Comparison of ENCODE assay signal across 8 mouse cellular contexts in genomic region chr7:45705873-45706281, GRCm38 (mm10). TPM values are rescaled to one million over a fixed set of nuclear protein-coding genes. Genes with fewer than 3 reads are reported as not detected.
A peak's percentile ranks its signal among the peaks of the same experiment; 100 is the strongest.
DNase-seq lines count a peak whose midpoint lies in the region; ATAC-seq and TF ChIP-seq lines count a peak whose summit lies in the region.

No protein-coding gene starts in this region.

- peaks cover 49% of the 10 kb centered on the region for H3K4me1 ChIP-seq in embryonic facial prominence, embryonic 12.5 days
- peaks cover 60% of the 10 kb centered on the region for H3K4me1 ChIP-seq in heart, embryonic 13.5 days
- H3K4me1 ChIP-seq in kidney, postnatal 0 days (replicated peaks; ENCODE audit: insufficient read depth, low read length) = peaks cover 18% of the 10 kb centered on the region
- H3K4me1 ChIP-seq in liver, embryonic 12.5 days = peaks cover 58% of the 10 kb centered on the region
- peaks cover 72% of the 10 kb centered on the region for H3K4me1 ChIP-seq in neural tube, embryonic 12.5 days

- 2% methylated on average over 7 of the region's 7 CpGs for WGBS in embryonic facial prominence, embryonic 12.5 days
- WGBS in heart, embryonic 13.5 days = 0% methylated on average over 7 of the region's 7 CpGs
- 3% methylated on average over 7 of the region's 7 CpGs for WGBS in kidney, postnatal 0 days
- under 1% methylated on average over 7 of the region's 7 CpGs for WGBS in liver, embryonic 12.5 days (ENCODE audit: insufficient replicate concordance)
- 3% methylated on average over 7 of the region's 7 CpGs for WGBS in neural tube, embryonic 12.5 days

- TF ChIP-seq CTCF in kidney, postnatal 0 days (IDR thresholded peaks at IDR 0.05; ENCODE audit: low read depth) = no peak

- peak overlapping the region; percentile 87 for H3K9ac ChIP-seq in embryonic facial prominence, embryonic 12.5 days
- peak overlapping the region; percentile 91 for H3K9ac ChIP-seq in heart, embryonic 13.5 days
- peak overlapping the region; percentile 87 for H3K9ac ChIP-seq in kidney, postnatal 0 days (ENCODE audit: low read depth, low read length)
- peak overlapping the region; percentile 81 for H3K9ac ChIP-seq in liver, embryonic 12.5 days
- peak overlapping the region; percentile 56; the same call in 1 of the 2 replicates for H3K9ac ChIP-seq in neural tube, embryonic 12.5 days

- peak overlapping the region; percentile 85 for H3K27ac ChIP-seq in embryonic facial prominence, embryonic 12.5 days
- peak overlapping the region; percentile 92 for H3K27ac ChIP-seq in heart, embryonic 13.5 days (replicated peaks)
- peak overlapping the region; percentile 85 for H3K27ac ChIP-seq in kidney, postnatal 0 days
- H3K27ac ChIP-seq in liver, embryonic 12.5 days = peak overlapping the region; percentile 73
- no peak overlapping the region for H3K27ac ChIP-seq in neural tube, embryonic 12.5 days

- peak overlapping the region; percentile 63 for H3K4me3 ChIP-seq in embryonic facial prominence, embryonic 12.5 days
- H3K4me3 ChIP-seq in heart, embryonic 13.5 days = peak overlapping the region; percentile 82
- peak overlapping the region; percentile 63 for H3K4me3 ChIP-seq in kidney, postnatal 0 days (replicated peaks; ENCODE audit: low read depth, low read length)
- peak overlapping the region; percentile 71 for H3K4me3 ChIP-seq in liver, embryonic 12.5 days
- peak overlapping the region; percentile 48 for H3K4me3 ChIP-seq in neural tube, embryonic 12.5 days

- DNase-seq in A20 (ENCODE audit: low read depth, low spot score) (peak; percentile 64), adipocyte (ENCODE audit: low spot score) (peak; percentile 79)
- peak; percentile 82 for DNase-seq in kidney, postnatal 0 days (ENCODE audit: low spot score)
- DNase-seq in thymus, postnatal 4 days = peak; percentile 69

- H3K36me3 ChIP-seq in embryonic facial prominence, embryonic 12.5 days = peaks cover 14% of the 10 kb centered on the region
- H3K36me3 ChIP-seq in heart, embryonic 13.5 days = peaks cover 14% of the 10 kb centered on the region
- H3K36me3 ChIP-seq in kidney, postnatal 0 days (ENCODE audit: insufficient read depth, low read length) = peaks cover 11% of the 10 kb centered on the region
- H3K36me3 ChIP-seq in liver, embryonic 12.5 days = peaks cover 17% of the 10 kb centered on the region
- H3K36me3 ChIP-seq in neural tube, embryonic 12.5 days = peaks cover 9% of the 10 kb centered on the region

- ATAC-seq in embryonic facial prominence, embryonic 12.5 days (ENCODE audit: insufficient number of reproducible peaks, insufficient read depth, low FRiP score, low TSS enrichment) = no peak
- peak; percentile 11; the same call in 1 of the 2 replicates for ATAC-seq in heart, embryonic 13.5 days (ENCODE audit: extremely low read depth, insufficient number of reproducible peaks, low FRiP score, low TSS enrichment)
- no peak for ATAC-seq in kidney, postnatal 0 days (replicated peaks; ENCODE audit: low FRiP score, low read depth)
- no peak for ATAC-seq in liver, embryonic 12.5 days
- ATAC-seq in neural tube, embryonic 12.5 days (ENCODE audit: low FRiP score, low read depth) = no peak

- peak overlapping the region; percentile 98 for H3K4me2 ChIP-seq in embryonic facial prominence, embryonic 12.5 days (replicated peaks)
- H3K4me2 ChIP-seq in heart, embryonic 13.5 days = peak overlapping the region; percentile 99
- H3K4me2 ChIP-seq in kidney, postnatal 0 days (ENCODE audit: low read length) = peak overlapping the region; percentile 93
- peak overlapping the region; percentile 100 for H3K4me2 ChIP-seq in liver, embryonic 12.5 days
- peak overlapping the region; percentile 91 for H3K4me2 ChIP-seq in neural tube, embryonic 12.5 days (replicated peaks)

- no peaks in the 10 kb centered on the region for H3K27me3 ChIP-seq in embryonic facial prominence, embryonic 12.5 days
- H3K27me3 ChIP-seq in heart, embryonic 13.5 days (replicated peaks) = peaks cover 9% of the 10 kb centered on the region
- no peaks in the 10 kb centered on the region for H3K27me3 ChIP-seq in kidney, postnatal 0 days (ENCODE audit: insufficient read depth, low read length)
- H3K27me3 ChIP-seq in liver, embryonic 12.5 days (replicated peaks) = peaks cover 27% of the 10 kb centered on the region
- no peaks in the 10 kb centered on the region for H3K27me3 ChIP-seq in neural tube, embryonic 12.5 days (replicated peaks)

- no peaks in the 10 kb centered on the region for H3K9me3 ChIP-seq in embryonic facial prominence, embryonic 12.5 days
- H3K9me3 ChIP-seq in heart, embryonic 13.5 days = no peaks in the 10 kb centered on the region
- H3K9me3 ChIP-seq in kidney, postnatal 0 days (replicated peaks; ENCODE audit: low read length) = no peaks in the 10 kb centered on the region
- H3K9me3 ChIP-seq in liver, embryonic 12.5 days (replicated peaks) = no peaks in the 10 kb centered on the region
- H3K9me3 ChIP-seq in neural tube, embryonic 12.5 days = no peaks in the 10 kb centered on the region

RNA-seq across cellular contexts. Expression of gene Dbp, which starts 1.0 kb away (rescaled TPM):
- 6.9 and 11.5 TPM in 2 replicates for polyA plus RNA-seq in embryonic facial prominence, embryonic 12.5 days (2016; fragmentation: Nextera tagmentation; extraction: Ambion mirVana)
- 2.2 and 3.5 TPM in 2 replicates for polyA plus RNA-seq in heart, embryonic 13.5 days (2015; fragmentation: Nextera tagmentation; extraction: Ambion mirVana)
- 8.4 and 8.6 TPM in 2 replicates for polyA plus RNA-seq in kidney, postnatal 0 days (2015; fragmentation: Nextera tagmentation; extraction: Ambion mirVana)
- 1.1 and 1.8 TPM in 2 replicates for polyA plus RNA-seq in liver, embryonic 12.5 days (2016; fragmentation: Nextera tagmentation; extraction: Ambion mirVana)
- 4.1 TPM in 2 replicates for polyA plus RNA-seq in neural tube, embryonic 12.5 days (2016; fragmentation: Nextera tagmentation; extraction: Ambion mirVana)

RNA-seq across cellular contexts. Expression of gene Car11, which starts 6.2 kb away (rescaled TPM):
- polyA plus RNA-seq in embryonic facial prominence, embryonic 12.5 days (2016; fragmentation: Nextera tagmentation; extraction: Ambion mirVana) = 11.5 and 14.1 TPM in 2 replicates
- 5.4 and 6.0 TPM in 2 replicates for polyA plus RNA-seq in heart, embryonic 13.5 days (2015; fragmentation: Nextera tagmentation; extraction: Ambion mirVana)
- 7.5 and 8.9 TPM in 2 replicates for polyA plus RNA-seq in kidney, postnatal 0 days (2015; fragmentation: Nextera tagmentation; extraction: Ambion mirVana)
- 0.93 and 1.0 TPM in 2 replicates for polyA plus RNA-seq in liver, embryonic 12.5 days (2016; fragmentation: Nextera tagmentation; extraction: Ambion mirVana)
- 35.5 and 36.6 TPM in 2 replicates for polyA plus RNA-seq in neural tube, embryonic 12.5 days (2016; fragmentation: Nextera tagmentation; extraction: Ambion mirVana)

RNA-seq across cellular contexts. Expression of gene Rpl18, which starts 9.4 kb away (rescaled TPM):
- 926 and 973 TPM in 2 replicates for polyA plus RNA-seq in embryonic facial prominence, embryonic 12.5 days (2016; fragmentation: Nextera tagmentation; extraction: Ambion mirVana)
- polyA plus RNA-seq in heart, embryonic 13.5 days (2015; fragmentation: Nextera tagmentation; extraction: Ambion mirVana) = 630 and 695 TPM in 2 replicates
- 1,049 and 1,142 TPM in 2 replicates for polyA plus RNA-seq in kidney, postnatal 0 days (2015; fragmentation: Nextera tagmentation; extraction: Ambion mirVana)
- 892 and 939 TPM in 2 replicates for polyA plus RNA-seq in liver, embryonic 12.5 days (2016; fragmentation: Nextera tagmentation; extraction: Ambion mirVana)
- 665 and 700 TPM in 2 replicates for polyA plus RNA-seq in neural tube, embryonic 12.5 days (2016; fragmentation: Nextera tagmentation; extraction: Ambion mirVana)

RNA-seq across cellular contexts. Expression of gene Sec1, which starts 11.7 kb away (rescaled TPM):
- 2.9 and 3.1 TPM in 2 replicates for polyA plus RNA-seq in embryonic facial prominence, embryonic 12.5 days (2016; fragmentation: Nextera tagmentation; extraction: Ambion mirVana)
- 0.29 and 0.47 TPM in 2 replicates for polyA plus RNA-seq in heart, embryonic 13.5 days (2015; fragmentation: Nextera tagmentation; extraction: Ambion mirVana)
- polyA plus RNA-seq in kidney, postnatal 0 days (2015; fragmentation: Nextera tagmentation; extraction: Ambion mirVana) = 0.13 and 0.32 TPM in 2 replicates
- polyA plus RNA-seq in liver, embryonic 12.5 days (2016; fragmentation: Nextera tagmentation; extraction: Ambion mirVana) = 0.11 and 0.18 TPM in 2 replicates
- polyA plus RNA-seq in neural tube, embryonic 12.5 days (2016; fragmentation: Nextera tagmentation; extraction: Ambion mirVana) = 1.0 and 1.2 TPM in 2 replicates

RNA-seq across cellular contexts. Expression of gene Sphk2, which starts 11.9 kb away (rescaled TPM):
- 34.7 and 35.3 TPM in 2 replicates for polyA plus RNA-seq in embryonic facial prominence, embryonic 12.5 days (2016; fragmentation: Nextera tagmentation; extraction: Ambion mirVana)
- 16.7 and 17.5 TPM in 2 replicates for polyA plus RNA-seq in heart, embryonic 13.5 days (2015; fragmentation: Nextera tagmentation; extraction: Ambion mirVana)
- polyA plus RNA-seq in kidney, postnatal 0 days (2015; fragmentation: Nextera tagmentation; extraction: Ambion mirVana) = 20.8 and 22.3 TPM in 2 replicates
- 14.8 and 16.1 TPM in 2 replicates for polyA plus RNA-seq in liver, embryonic 12.5 days (2016; fragmentation: Nextera tagmentation; extraction: Ambion mirVana)
- polyA plus RNA-seq in neural tube, embryonic 12.5 days (2016; fragmentation: Nextera tagmentation; extraction: Ambion mirVana) = 28.0 and 29.0 TPM in 2 replicates
